Mouse (Mus musculus): Measurements from ENCODE around the gene Slc19a1. TPM values are rescaled to one million over a fixed set of nuclear protein-coding genes. Genes with fewer than 3 reads are reported as not detected.

The Slc19a1 gene
- polyA plus RNA-seq, 1 experiment from 2014 or later, result 26.8 TPM

DNA sequence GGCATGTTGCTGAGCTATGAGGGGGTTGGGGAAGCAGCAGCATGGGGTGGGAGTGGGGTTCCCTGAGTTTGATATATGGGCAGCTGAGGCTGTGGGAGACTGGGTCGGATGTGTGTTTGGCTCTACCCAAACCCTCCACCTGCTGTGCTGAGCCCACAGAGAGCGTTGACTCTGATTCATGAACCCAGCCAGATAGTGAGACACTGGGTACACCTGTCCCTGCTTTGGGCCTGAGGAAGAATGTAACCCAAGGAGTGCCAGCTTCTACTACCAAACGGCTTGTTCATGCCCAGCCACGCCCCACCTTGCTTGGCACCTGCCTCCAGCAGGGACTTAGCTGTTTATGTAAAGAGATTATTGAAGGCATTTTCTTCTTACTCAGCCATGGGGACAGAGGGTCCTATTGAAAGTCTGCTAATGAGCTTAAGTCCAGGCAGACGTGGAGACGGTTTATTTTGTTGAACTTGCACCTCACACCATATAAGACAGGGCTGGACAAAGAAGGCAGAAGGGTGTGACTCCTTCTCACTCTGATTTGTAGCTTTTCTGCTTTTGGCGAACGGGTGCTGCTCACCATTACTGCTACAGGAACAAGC is 6.6 kb downstream of the Slc19a1 start:
- 86% methylated on average over 8 of the region's 8 CpGs for WGBS
- no peaks in the 10 kb centered on the region for H3K27me3 ChIP-seq
- no peak overlapping the region for H3K4me2 ChIP-seq
- H3K4me1 ChIP-seq, result peaks cover 17% of the 10 kb centered on the region
- H3K9ac ChIP-seq, result no peak overlapping the region
- ATAC-seq (ENCODE audit: insufficient number of reproducible peaks, low FRiP score, low TSS enrichment, low read depth), result no peak
- H3K36me3 ChIP-seq, result peaks cover 49% of the 10 kb centered on the region
- H3K4me3 ChIP-seq, result no peak overlapping the region
- no peak overlapping the region for H3K27ac ChIP-seq
- no peaks in the 10 kb centered on the region for H3K9me3 ChIP-seq

DNA sequence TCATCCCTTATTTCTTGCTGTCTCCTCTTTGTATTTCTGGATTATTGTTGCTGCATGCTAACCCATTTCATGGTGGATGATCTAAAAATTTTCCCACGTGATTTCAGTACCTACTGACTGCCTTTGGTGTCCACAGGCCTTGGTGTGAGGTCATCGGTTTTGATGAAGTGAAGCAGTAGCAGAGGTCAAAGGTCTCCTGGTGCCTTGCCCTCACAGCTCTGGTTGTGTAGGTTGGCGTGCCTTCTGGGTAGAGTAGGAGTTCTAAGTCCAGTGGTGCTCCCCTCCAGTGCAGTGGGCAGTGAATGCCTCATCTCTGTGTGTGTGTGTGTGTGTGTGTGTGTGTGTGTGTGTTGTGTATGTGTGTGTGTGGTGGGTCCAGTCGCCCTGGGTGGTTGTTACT is 16.2 kb downstream of the Slc19a1 start:
- Histone ChIP-seq H3K9me3 (no peaks in the 10 kb centered on the region), H3K36me3 (peaks cover 71% of the 10 kb centered on the region), H3K9ac (no peak overlapping the region), H3K4me2 (no peak overlapping the region), H3K27ac (no peak overlapping the region), H3K27me3 (no peaks in the 10 kb centered on the region), H3K4me3 (no peak overlapping the region), H3K4me1 (no peaks in the 10 kb centered on the region)
- 75% methylated on average over 3 of the region's 4 CpGs for WGBS
- no peak for ATAC-seq (ENCODE audit: insufficient number of reproducible peaks, low FRiP score, low TSS enrichment, low read depth)

DNA sequence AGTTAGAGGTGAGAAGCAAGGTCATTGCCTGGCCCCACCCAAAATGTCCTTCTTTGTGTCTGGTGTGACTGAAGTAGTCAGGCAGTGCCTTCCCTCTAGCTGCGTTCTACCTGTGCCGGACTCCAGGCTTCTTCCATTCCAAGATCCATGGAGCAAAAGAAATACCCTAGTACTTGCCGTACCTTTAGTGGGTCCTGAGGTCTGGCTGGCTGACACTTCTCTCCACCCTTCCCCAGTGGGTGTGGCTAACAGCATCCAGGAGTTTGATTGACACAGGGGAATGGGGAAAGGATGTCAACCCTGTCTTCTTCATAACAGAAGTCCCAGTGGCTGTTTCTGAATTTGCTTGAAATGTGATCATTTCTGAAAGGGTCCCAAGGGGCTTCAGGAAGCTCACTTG is 16.6 kb downstream of the Slc19a1 start:
- H3K4me2 ChIP-seq, result no peak overlapping the region
- no peak for ATAC-seq (ENCODE audit: insufficient number of reproducible peaks, low FRiP score, low TSS enrichment, low read depth)
- peaks cover 70% of the 10 kb centered on the region for H3K36me3 ChIP-seq
- WGBS, result 96% methylated on average over 3 of the region's 3 CpGs
- H3K9me3 ChIP-seq, result no peaks in the 10 kb centered on the region
- H3K9ac ChIP-seq, result no peak overlapping the region
- H3K4me1 ChIP-seq, result no peaks in the 10 kb centered on the region
- no peak overlapping the region for H3K27ac ChIP-seq
- no peak overlapping the region for H3K4me3 ChIP-seq
- H3K27me3 ChIP-seq, result no peaks in the 10 kb centered on the region

DNA sequence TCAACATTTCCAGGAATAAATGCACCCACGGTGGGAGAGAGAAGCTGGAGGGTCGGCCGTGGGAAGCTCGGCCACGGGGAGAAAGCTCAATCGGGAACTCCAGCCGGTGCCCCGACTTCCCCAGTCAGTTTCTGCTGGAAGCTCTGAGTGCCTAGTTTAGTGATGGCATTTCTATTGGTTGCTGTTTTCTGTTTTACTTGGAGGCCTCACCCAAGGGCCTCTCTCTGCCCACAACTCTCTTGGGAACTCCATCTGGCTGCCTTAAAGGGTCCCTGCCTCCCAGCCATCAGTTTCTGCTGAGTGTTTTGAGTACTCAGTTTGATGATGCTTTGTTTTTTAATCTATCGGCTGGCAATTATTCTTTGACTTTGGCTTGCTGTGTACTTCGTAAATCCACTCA is 24.7 kb downstream of the Slc19a1 start:
- Histone ChIP-seq H3K27me3 (no peaks in the 10 kb centered on the region), H3K9ac (no peak overlapping the region), H3K36me3 (peaks cover 13% of the 10 kb centered on the region), H3K4me2 (no peak overlapping the region), H3K27ac (peak overlapping the region; percentile 28; the same call in 1 of the 2 replicates), H3K4me1 (0 out of 2 replicates have a peak, but pooled peaks cover 5% of the 10 kb centered on the region), H3K4me3 (no peak overlapping the region), H3K9me3 (no peaks in the 10 kb centered on the region)
- WGBS, result 68% methylated on average over 10 of the region's 10 CpGs
- no peak for ATAC-seq (ENCODE audit: insufficient number of reproducible peaks, low FRiP score, low TSS enrichment, low read depth)

DNA sequence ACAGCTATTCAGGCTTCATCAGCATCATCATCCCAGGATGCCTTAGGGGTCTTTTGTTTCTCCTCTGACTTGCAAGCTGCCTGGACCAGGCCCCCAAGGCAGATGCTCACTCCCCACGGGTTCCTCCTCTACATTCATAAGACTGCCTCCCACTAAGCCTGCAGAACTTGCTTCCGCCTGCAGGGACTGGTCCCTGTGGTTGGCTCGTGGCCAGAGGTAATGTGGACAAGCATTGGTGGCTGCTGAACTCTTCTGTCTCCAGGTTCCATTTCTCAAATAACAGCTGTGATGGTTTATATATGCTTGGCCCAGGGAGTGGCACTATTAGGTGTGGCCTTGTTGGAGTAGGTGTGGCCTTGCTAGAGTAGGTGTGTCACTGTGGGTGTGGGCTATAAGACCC is 29.4 kb downstream of the Slc19a1 start:
- Histone ChIP-seq H3K4me2 (no peak overlapping the region), H3K27me3 (no peaks in the 10 kb centered on the region), H3K9me3 (no peaks in the 10 kb centered on the region), H3K27ac (no peak overlapping the region), H3K4me1 (0 out of 2 replicates have a peak, but pooled peaks cover 5% of the 10 kb centered on the region), H3K36me3 (no peaks in the 10 kb centered on the region), H3K4me3 (no peak overlapping the region), H3K9ac (no peak overlapping the region)
- no peak for ATAC-seq (ENCODE audit: insufficient number of reproducible peaks, low FRiP score, low TSS enrichment, low read depth)
- 68% methylated on average over 3 of the region's 3 CpGs for WGBS

DNA sequence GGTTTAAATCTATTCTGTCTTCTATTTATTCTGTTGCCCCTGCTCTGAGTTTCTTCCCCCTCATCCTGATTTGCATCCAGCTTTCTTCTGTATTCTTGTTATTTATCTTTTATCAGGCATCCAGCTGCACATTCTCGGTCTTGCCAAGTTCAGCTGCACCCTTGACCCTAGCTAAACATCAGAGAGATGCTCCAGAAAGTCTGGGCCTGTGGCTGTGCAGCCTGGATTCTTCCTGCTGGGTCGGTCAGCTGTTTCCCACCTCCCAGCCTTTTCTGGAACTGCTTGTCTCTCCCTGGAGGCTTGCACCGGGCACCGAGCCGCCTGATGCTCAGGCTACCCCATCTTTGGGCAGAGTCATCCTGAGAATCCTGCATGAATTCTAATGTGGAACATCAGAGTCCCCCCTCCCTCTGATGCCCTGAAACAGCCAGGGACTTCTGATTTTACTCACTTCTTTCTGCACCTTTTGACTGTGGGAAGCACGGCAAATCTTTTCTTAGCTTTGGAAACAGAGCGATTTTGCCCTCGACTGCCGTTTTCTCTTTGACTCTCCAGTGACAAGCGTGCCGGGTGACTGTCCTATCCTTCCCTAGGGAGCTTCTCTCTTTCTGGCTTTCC is 30.5 kb downstream of the Slc19a1 start:
- Histone ChIP-seq H3K27ac (no peak overlapping the region), H3K9ac (no peak overlapping the region), H3K27me3 (no peaks in the 10 kb centered on the region), H3K36me3 (no peaks in the 10 kb centered on the region), H3K4me2 (no peak overlapping the region), H3K4me1 (0 out of 2 replicates have a peak, but pooled peaks cover 3% of the 10 kb centered on the region), H3K9me3 (no peaks in the 10 kb centered on the region), H3K4me3 (no peak overlapping the region)
- WGBS, result 86% methylated on average over 11 of the region's 11 CpGs
- no peak for ATAC-seq (ENCODE audit: insufficient number of reproducible peaks, low FRiP score, low TSS enrichment, low read depth)

DNA sequence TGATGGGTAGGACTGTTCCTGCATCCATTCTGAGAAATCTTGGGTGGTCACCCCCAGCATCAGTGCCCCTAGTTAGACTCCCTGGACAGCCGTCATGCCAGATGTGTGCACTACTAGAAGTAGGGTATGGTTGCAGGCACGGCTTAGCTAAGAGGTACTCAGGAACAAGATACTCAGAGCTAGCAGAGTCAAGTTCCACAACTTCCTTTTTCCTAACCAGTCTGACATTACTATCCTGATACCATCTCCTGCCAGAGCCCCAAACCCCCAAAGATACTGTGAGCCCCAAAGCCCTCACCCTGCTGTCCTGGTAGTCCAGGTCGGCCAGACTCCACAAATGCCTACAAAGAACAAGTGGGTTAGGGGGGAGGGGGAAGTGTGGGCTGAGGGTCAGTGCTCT is 32.2 kb downstream of the Slc19a1 start:
- Histone ChIP-seq H3K9ac (no peak overlapping the region), H3K27ac (no peak overlapping the region), H3K9me3 (no peaks in the 10 kb centered on the region), H3K36me3 (no peaks in the 10 kb centered on the region), H3K4me2 (no peak overlapping the region), H3K4me1 (0 out of 2 replicates have a peak, but pooled peaks cover 3% of the 10 kb centered on the region), H3K4me3 (no peak overlapping the region), H3K27me3 (no peaks in the 10 kb centered on the region)
- ATAC-seq (ENCODE audit: insufficient number of reproducible peaks, low FRiP score, low TSS enrichment, low read depth), result no peak
- WGBS, result 88% methylated on average over 3 of the region's 3 CpGs

DNA sequence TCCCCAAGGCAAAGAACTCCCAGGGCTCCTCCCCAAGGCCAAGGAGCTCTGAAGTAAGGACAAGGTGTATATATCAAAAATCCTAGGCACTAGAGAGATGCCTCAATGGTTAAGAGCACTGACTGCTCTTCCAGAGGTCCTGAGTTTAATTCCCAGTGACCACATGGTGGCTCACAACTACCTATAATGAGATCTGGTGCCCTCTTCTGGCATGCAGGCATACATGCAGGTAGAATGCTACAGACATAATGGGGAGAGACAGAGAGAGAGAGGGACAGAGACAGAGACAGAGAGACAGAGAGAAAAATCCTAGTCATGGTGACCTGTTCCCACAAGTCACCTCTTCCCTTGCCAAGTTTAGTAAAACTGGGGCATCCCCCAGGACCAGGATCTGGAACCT is 32.6 kb downstream of the Slc19a1 start:
- no peak overlapping the region for H3K9ac ChIP-seq
- H3K27ac ChIP-seq, result no peak overlapping the region
- H3K9me3 ChIP-seq, result no peaks in the 10 kb centered on the region
- H3K4me3 ChIP-seq, result no peak overlapping the region
- H3K4me1 ChIP-seq, result 0 out of 2 replicates have a peak, but pooled peaks cover 3% of the 10 kb centered on the region
- no peak overlapping the region for H3K4me2 ChIP-seq
- H3K27me3 ChIP-seq, result no peaks in the 10 kb centered on the region
- no peaks in the 10 kb centered on the region for H3K36me3 ChIP-seq
- no peak for ATAC-seq (ENCODE audit: insufficient number of reproducible peaks, low FRiP score, low TSS enrichment, low read depth)

DNA sequence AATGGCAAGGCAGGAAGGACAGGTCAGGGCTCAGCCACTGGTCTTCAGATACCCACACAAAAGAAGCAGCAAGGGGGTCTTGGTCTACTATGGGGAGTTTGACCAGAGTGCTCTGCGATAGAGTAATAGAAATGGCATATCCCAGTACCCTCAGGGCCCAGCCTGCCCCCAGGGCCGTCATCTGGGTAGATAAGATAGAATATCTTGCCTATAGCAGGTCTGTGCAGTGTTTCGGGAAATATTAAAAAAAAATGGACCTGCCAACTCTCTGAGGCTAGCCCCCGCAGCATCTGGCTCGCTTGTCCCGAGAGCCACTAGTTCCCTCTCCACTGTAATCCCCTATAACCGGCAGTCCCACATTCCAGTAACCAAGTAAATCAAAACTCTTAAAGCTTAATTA is 36.4 kb downstream of the Slc19a1 start:
- no peak overlapping the region for H3K4me3 ChIP-seq
- no peak overlapping the region for H3K4me2 ChIP-seq
- WGBS, result 82% methylated on average over 7 of the region's 7 CpGs
- no peak overlapping the region for H3K9ac ChIP-seq
- no peaks in the 10 kb centered on the region for H3K9me3 ChIP-seq
- no peak overlapping the region for H3K27ac ChIP-seq
- ATAC-seq (ENCODE audit: insufficient number of reproducible peaks, low FRiP score, low TSS enrichment, low read depth), result no peak
- H3K27me3 ChIP-seq, result no peaks in the 10 kb centered on the region
- no peaks in the 10 kb centered on the region for H3K4me1 ChIP-seq
- H3K36me3 ChIP-seq, result no peaks in the 10 kb centered on the region

DNA sequence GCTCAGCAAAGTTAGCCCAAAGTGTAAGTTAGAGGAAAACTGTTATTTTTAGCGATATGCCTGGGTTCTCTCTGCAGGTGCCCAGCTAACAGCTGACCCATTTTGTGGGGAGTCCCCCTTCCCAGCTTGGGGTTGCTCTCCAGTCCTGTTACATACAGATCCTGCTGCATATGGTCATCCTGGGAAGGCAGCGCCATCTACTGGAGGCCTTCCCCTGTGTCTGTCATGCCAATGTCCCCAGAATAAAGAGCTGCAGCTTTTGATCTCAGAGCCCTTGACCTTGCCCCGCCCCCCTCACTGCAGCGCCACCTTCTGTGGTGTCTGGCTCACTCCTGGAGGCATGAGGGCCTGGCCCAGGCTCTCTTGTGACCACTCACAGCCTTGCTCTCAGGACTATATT is 38.0 kb downstream of the Slc19a1 start:
- H3K4me1 ChIP-seq, result no peaks in the 10 kb centered on the region
- no peaks in the 10 kb centered on the region for H3K27me3 ChIP-seq
- 0 out of 2 replicates have a peak, but pooled peaks have one; percentile 17 for ATAC-seq (ENCODE audit: insufficient number of reproducible peaks, low FRiP score, low TSS enrichment, low read depth)
- H3K27ac ChIP-seq, result no peak overlapping the region
- H3K36me3 ChIP-seq, result no peaks in the 10 kb centered on the region
- H3K9ac ChIP-seq, result no peak overlapping the region
- no peak overlapping the region for H3K4me2 ChIP-seq
- 48% methylated on average over 4 of the region's 4 CpGs for WGBS
- no peaks in the 10 kb centered on the region for H3K9me3 ChIP-seq
- H3K4me3 ChIP-seq, result no peak overlapping the region

DNA sequence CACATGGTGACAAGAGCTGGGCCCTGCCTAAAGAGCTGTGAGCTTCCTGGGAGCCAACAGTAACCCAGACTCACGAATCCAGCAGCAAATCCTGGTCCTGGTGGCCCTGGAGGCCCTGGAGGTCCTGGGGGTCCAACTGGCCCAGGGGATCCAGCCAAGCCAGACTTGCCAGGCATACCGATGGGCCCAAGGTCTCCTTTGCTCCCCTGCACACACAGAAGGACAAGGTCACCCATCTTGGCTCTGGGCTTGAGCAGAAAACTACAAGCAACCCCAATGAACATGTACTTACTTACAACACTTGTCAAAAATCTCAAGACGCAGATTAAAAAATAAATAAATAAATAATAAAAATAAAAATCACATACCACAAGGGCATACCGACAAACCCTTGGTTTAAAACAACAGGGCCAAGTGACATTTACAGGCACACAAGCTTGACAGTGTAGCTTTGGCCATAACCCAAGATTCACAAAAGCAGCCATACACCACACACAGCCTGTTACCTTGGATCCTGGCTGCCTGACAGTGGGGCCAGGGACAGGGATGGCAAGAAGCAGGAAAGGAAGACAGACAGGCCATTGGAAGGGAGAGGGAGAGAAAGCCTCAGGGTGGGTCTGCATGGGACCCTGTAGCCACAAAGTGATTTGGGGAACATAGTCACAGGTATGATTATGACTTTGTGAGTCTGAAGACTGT is 42.4 kb downstream of the Slc19a1 start:
- Histone ChIP-seq H3K36me3 (0 out of 2 replicates have a peak, but pooled peaks cover 4% of the 10 kb centered on the region), H3K4me2 (no peak overlapping the region), H3K27me3 (no peaks in the 10 kb centered on the region), H3K4me1 (no peaks in the 10 kb centered on the region), H3K4me3 (no peak overlapping the region), H3K27ac (no peak overlapping the region), H3K9ac (no peak overlapping the region), H3K9me3 (no peaks in the 10 kb centered on the region)
- WGBS, result 85% methylated on average over 4 of the region's 4 CpGs
- no peak for ATAC-seq (ENCODE audit: insufficient number of reproducible peaks, low FRiP score, low TSS enrichment, low read depth)

DNA sequence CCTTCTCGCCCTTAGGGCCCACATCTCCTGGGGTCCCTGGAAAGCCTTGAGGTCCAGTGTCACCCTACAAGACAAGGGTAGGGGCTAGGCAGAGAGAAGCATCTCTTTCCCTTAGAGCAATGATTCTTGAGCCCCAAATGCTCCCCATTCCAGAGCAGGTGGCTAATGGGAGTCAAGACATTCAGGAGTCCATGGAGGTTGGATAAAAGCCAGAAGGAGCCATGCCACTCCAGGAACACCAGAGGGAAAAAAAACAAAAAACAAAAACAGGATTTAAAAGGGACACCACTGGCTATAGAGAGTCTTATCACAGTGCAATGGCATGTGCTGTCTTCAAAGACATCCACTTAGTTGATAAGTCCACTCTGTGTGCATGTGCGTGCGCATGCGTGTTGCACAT is 46.4 kb downstream of the Slc19a1 start:
- Histone ChIP-seq H3K27me3 (no peaks in the 10 kb centered on the region), H3K9ac (no peak overlapping the region), H3K4me2 (no peak overlapping the region), H3K36me3 (0 out of 2 replicates have a peak, but pooled peaks cover 9% of the 10 kb centered on the region), H3K27ac (no peak overlapping the region), H3K4me3 (no peak overlapping the region), H3K9me3 (no peaks in the 10 kb centered on the region), H3K4me1 (0 out of 2 replicates have a peak, but pooled peaks cover 5% of the 10 kb centered on the region)
- 91% methylated on average over 4 of the region's 4 CpGs for WGBS
- no peak for ATAC-seq (ENCODE audit: insufficient number of reproducible peaks, low FRiP score, low TSS enrichment, low read depth)
